Mouse (Mus musculus) megakaryocyte progenitor cell, adult 5-6 weeks (primary cell): Measurements from ENCODE around the gene Vdac1. TPM values are rescaled to one million over a fixed set of nuclear protein-coding genes. Genes with fewer than 3 reads are reported as not detected.

Experiments used
- ATAC-seq: replicated peaks from 2 replicates; pipeline ENCODE4 v1.8.0; 2016; ENCODE audit warnings: mild to moderate bottlenecking, moderate TSS enrichment, inconsistent platforms; ENCODE audit not compliant: poor library complexity
- total RNA-seq, 2 experiments: library from RNA; stranded (forward) in 1 of 2; stranded (reverse) in 1 of 2; fragments of 157-497, 149-512 nt in 1 of 2; fragments of 200-1000 nt in 1 of 2; gene quantifications; 2 replicates each; pipeline versions ENCODE4 v1.2.3 to v1.2.4; 2015 to 2017

The Vdac1 gene
- 128 and 138 TPM in 2 replicates for total RNA-seq (2015)
- 223 and 244 TPM in 2 replicates for total RNA-seq (2017)

DNA sequence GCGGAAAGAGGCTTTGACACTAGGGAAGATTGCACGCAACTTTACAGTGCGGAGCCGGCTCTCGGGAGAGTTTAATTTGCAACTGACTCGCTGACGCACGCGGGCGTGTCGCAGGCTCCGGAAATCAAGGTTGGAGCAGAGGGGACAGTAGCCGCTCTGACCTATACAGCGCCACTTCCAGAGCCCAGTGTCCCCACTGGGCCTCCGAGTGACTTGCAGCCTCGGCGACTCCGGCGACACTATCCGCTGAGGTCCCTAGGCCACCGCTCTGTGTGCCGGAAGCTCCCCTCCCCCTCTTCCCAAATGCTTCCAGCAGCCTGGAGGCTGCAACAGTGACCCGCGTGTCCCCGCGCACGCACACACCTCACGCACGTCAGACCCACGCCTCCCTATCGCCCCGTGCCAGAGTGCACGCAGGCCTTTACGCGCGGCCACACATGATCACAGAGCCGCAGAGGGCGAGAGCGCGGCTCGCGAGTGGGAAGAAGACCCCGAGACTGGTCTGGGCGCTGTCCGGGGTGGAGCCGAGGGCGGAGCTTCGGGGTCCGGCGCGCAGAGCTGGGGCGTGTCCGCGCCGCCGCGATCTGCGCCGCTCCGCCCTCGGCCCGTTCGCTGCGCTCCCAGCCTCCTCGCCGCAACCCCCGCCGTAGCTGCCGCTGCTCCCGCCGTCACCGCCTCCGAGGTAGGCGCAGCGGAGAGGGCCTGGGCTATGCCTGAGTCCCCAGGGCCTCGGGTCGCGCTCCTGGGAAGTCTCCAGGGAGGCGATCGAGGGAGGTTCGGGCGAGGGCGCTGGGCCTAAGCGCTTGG is at the start of gene Vdac1:
TSS of gene Vdac1 (plus strand) at position 390 of the 807 bp plus-strand sequence.
- ATAC-seq, result peak; percentile 74

GRCm38 (mm10) chr11:52314102-52314793 is 46.4 kb upstream of the Vdac1 start:
- peak; percentile 49; the same call in 1 of the 2 replicates for ATAC-seq

- ATAC-seq, result peak; percentile 69
Measured at GRCm38 (mm10) chr11:52318445-52318844, 42.2 kb upstream of the Vdac1 start.

- no peak for ATAC-seq
Measured at GRCm38 (mm10) chr11:52319664-52320063, 41.0 kb upstream of the Vdac1 start.

- ATAC-seq, result no peak
Measured at GRCm38 (mm10) chr11:52320529-52320928, 40.1 kb upstream of the Vdac1 start.

GRCm38 (mm10) chr11:52321540-52321939 is 39.1 kb upstream of the Vdac1 start:
- ATAC-seq, result no peak

DNA sequence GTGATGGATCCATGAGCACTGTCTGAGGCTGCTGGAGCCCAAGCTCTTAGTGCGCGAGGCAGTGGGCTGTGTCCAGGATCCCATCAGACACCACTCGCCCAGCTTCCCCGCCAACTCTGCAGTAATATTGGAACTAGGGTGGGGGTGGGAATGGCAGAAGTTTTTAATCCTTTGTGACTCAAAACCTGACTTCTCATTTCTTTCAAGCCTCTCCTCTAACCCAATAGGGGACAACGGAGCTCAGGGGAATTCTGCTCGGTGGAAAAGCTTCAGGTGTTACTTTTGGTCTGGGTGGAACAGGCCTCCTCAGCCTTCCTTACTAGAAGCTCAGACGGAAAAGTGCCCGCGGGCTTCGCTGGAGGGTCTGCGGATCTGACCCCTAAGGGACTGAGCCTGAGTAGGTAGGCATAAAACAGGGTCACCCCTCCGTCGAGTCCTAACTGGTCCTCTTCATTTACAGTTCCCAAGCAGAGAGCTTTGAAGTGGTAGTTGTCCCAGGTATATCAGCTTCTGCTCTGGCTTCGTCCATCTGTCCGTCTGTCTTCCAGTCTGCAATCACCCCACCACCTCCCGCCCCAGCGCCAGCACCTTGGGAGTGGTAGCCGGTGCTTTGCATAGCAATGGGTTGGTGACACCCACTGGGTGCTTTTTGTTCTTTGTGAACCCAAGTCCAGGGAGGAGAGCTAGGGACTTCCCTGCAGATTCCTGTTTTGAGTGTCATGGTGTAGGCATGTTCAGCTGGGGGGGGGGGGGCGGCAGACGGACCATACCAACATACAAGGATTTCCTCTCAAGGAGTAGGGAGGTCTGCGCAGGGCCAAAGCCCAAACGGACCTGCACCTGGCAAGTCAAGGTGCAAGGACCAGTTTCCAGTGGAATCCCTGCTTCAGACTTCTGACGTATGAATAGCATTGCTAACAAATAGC is 36.0 kb upstream of the Vdac1 start:
- ATAC-seq, result no peak

- ATAC-seq, result no peak
Measured at GRCm38 (mm10) chr11:52327313-52327712, 33.3 kb upstream of the Vdac1 start.

GRCm38 (mm10) chr11:52332421-52333118 is 28.1 kb upstream of the Vdac1 start:
- ATAC-seq, result no peak

- ATAC-seq, result no peak
Measured at GRCm38 (mm10) chr11:52333616-52334015, 27.0 kb upstream of the Vdac1 start.

GRCm38 (mm10) chr11:52335263-52335662 is 25.4 kb upstream of the Vdac1 start:
- no peak for ATAC-seq

DNA sequence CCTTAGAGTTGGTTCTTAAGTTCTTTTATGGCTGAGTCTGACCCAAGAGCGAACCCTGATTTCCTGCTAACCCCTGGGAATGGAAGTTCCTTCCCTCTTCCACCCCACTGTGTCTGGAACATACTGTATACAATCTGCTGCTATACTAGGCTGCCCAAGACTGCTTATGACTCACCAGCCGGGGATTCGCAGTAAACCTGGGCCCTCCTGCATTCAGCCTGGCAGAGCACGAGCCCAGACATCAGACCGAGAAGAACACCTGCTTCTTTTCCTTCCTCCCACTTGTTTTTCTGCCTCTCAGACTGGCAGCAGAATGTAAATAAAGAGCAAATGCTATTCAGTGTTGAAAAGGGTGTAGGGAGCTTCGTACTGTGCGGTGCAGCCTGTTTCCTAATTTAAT is 24.7 kb upstream of the Vdac1 start:
- no peak for ATAC-seq

DNA sequence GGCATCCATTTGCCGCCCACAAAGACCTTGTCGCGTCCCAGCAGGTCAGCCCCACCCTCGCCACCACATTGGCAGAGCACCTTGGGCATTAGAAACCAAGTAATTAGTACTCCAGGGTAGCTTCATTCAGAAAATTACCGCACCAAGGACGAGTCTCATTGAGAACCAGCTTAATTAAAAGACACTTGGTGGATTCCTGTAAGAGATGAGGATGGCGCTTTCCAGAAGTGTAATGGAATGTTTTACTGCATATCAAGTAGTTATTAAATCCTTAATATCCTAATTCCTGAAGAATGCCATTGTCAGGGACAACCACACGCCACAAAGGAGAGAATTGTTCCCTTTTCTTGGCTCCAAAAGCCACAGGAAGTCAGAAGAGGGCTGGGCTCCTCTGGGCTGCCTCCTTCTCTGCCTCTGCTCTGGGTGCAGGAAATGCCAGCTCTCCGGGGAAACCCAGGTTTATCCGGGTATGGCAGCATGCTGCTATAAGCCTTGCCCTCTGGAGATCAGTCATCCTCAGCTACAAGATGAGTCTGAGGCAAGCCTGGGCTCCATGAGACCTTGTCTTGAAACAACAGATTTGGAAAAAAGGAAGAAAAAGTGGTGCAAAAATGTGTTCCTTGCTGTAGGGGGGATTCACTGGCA is 22.9 kb upstream of the Vdac1 start:
- ATAC-seq, result no peak

- no peak for ATAC-seq
Measured at GRCm38 (mm10) chr11:52338351-52338750, 22.3 kb upstream of the Vdac1 start.

GRCm38 (mm10) chr11:52339098-52339497 is 21.6 kb upstream of the Vdac1 start:
- ATAC-seq, result no peak

GRCm38 (mm10) chr11:52339512-52339911 is 21.1 kb upstream of the Vdac1 start:
- ATAC-seq, result no peak

DNA sequence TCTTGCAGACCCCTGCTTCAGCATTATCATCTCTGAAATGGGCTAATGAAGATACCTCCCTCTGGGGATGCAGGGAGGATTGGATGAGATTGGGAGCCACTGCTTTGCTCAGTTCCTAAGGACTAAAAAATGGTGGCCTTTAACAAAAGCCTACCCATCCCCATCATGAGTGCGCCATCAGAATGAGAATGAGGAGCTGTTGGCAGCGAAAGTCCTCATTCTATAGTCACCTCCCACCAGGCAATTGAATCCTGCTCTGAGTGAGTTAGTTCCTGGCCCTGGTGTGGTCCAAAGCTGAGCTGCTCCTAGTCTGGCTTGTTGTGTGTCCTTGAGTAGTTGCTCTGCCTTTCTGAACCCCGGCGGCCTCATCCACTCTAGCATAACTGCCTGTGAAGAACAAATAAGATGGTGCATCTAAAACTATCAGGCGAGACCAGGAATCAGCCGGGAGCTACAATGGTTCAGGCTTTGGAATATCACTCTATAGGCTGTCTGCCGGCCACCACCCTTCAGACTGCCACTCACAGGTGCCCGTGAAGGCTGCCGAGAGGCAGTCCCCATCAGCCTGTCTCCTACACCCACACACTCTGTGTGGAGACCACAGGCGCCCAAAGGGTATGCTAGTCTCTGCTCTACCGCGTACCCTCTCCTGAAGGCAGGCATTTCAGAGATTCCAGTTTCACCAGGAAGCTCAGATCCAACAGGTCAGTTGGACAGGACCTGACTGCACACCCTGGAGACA is 20.4 kb upstream of the Vdac1 start:
- ATAC-seq, result no peak

DNA sequence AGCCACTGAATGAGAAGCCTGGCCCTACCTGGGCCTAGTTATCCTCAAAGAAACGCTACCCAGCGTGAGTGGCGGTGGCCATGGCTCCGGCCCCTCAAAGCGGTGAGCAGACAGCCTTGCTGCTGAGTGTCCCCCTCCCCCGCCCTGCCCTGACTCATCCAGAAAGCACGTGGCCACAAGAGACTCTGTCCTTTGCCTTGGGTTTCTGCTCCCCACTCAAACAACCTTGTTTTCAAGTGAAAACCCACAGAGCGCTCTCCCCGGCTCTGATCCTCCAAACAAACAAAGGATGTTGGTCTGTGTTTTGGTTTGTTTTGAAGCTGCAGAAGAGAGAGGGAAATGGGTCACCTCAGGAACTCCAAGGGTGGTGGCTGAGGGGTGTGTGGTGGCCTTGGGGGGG is 19.7 kb upstream of the Vdac1 start:
- ATAC-seq, result no peak

DNA sequence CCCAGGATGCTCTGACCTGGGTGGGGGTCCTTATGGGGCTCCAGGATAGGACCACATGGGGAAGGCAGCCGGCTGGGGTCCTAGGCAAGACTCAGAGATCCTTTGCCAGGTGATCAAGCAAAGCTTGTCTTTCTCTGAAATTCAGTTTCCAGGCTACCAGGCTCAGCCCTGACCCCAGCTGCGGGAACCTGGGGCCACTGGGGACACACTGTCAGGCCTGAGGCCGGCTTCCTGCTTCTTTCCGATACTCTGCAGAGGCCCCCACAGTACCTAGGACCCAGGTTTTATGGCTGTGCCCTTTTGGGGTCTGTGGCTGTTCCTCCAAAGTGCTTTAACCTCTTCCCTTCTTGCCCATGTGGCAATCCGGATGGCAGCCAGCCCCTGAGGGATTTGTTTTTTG is 19.2 kb upstream of the Vdac1 start:
- ATAC-seq, result no peak
